Mouse (Mus musculus) embryonic fibroblast, embryonic 13.5 days (primary cell): ENCODE results near the gene Myom3. TPM values are rescaled to one million over a fixed set of nuclear protein-coding genes. Genes with fewer than 3 reads are reported as not detected.
A peak's percentile ranks its signal among the peaks of the same experiment; 100 is the strongest.

Experiments
- H3K27ac ChIP-seq: 2 replicates; pipeline ENCODE4 v1.5.1; 2012; ENCODE audit warnings: low read length, control low read depth, inconsistent platforms; ENCODE audit not compliant: insufficient read depth
- H3K4me1 ChIP-seq: 2 replicates; pipeline ENCODE4 v1.6.1; 2011; ENCODE audit warnings: low read length; ENCODE audit not compliant: control insufficient read depth, insufficient read depth
- H3K4me3 ChIP-seq: 2 replicates; pipeline ENCODE4 v1.5.1; 2011; ENCODE audit warnings: mild to moderate bottlenecking, control low read depth, low read length; ENCODE audit not compliant: insufficient read depth
- CTCF ChIP-seq: IDR thresholded peaks from 2 replicates; pipeline ENCODE4 v1.5.1; 2011; ENCODE audit warnings: mild to moderate bottlenecking, control low read depth, low read length, moderate library complexity, borderline replicate concordance; ENCODE audit not compliant: insufficient read depth
- POLR2A ChIP-seq: IDR thresholded peaks from 2 replicates; pipeline ENCODE4 v1.6.1; 2011; ENCODE audit warnings: low read depth, mild to moderate bottlenecking, control low read depth, low read length, moderate library complexity
- polyA plus RNA-seq: library from polyadenylated mRNA; stranded (reverse); fragments of >200 nt; gene quantifications from 2 replicates; pipeline ENCODE4 v1.2.4, GENCODE M21; 2011; ENCODE audit warnings: low read depth; ENCODE audit not compliant: missing spikeins, insufficient read length

The Myom3 gene
- polyA plus RNA-seq, 1 experiment, result not detected

- no peak for TF ChIP-seq POLR2A
- TF ChIP-seq CTCF, result no peak
- Histone ChIP-seq H3K4me1 (no peaks in the 10 kb centered on the region; the same call in 1 of the 2 replicates), H3K27ac (no peak overlapping the region), H3K4me3 (no peak overlapping the region)
Observed at GRCm38 (mm10) chr4:135851942-135852341, 92.4 kb downstream of the Myom3 start.

- Histone ChIP-seq H3K4me3 (no peak overlapping the region), H3K4me1 (no peaks in the 10 kb centered on the region; the same call in none of the 2 replicates), H3K27ac (no peak overlapping the region)
- TF ChIP-seq POLR2A (0 out of 2 replicates have a peak, but pooled peaks have one; percentile 4), CTCF (no peak)
Observed at GRCm38 (mm10) chr4:135853987-135854546, 94.6 kb downstream of the Myom3 start.

GRCm38 (mm10) chr4:135854630-135855029 lies 95.1 kb downstream of the Myom3 start:
- Histone ChIP-seq H3K4me3 (no peak overlapping the region), H3K27ac (no peak overlapping the region), H3K4me1 (peaks cover 2% of the 10 kb centered on the region)
- no peak; the same call in 1 of the 2 replicates for TF ChIP-seq POLR2A
- TF ChIP-seq CTCF, result no peak

GRCm38 (mm10) chr4:135855080-135855479 lies 95.6 kb downstream of the Myom3 start:
- peak overlapping the region; percentile 74 for H3K4me3 ChIP-seq
- H3K27ac ChIP-seq, result peak overlapping the region; percentile 95
- TF ChIP-seq POLR2A, result no peak
- no peak for TF ChIP-seq CTCF
- H3K4me1 ChIP-seq, result peaks cover 7% of the 10 kb centered on the region

GRCm38 (mm10) chr4:135855536-135856222 lies 96.2 kb downstream of the Myom3 start, which contains the start of gene Srsf10:
TSS of gene Srsf10 (plus strand) at chr4:135855747.
- Histone ChIP-seq H3K4me1 (peaks cover 7% of the 10 kb centered on the region), H3K27ac (peak within 1 kb of the TSS; percentile 95), H3K4me3 (peak within 1 kb of the TSS; percentile 95)
- TF ChIP-seq POLR2A, result peak; percentile 86
- no peak for TF ChIP-seq CTCF

GRCm38 (mm10) chr4:135856223-135857091 lies 96.9 kb downstream of the Myom3 start:
- TF ChIP-seq POLR2A (no peak), CTCF (no peak)
- Histone ChIP-seq H3K27ac (peak overlapping the region; percentile 95), H3K4me1 (peaks cover 11% of the 10 kb centered on the region), H3K4me3 (peak overlapping the region; percentile 95)

GRCm38 (mm10) chr4:135857597-135858186 lies 98.2 kb downstream of the Myom3 start:
- peaks cover 11% of the 10 kb centered on the region for H3K4me1 ChIP-seq
- H3K27ac ChIP-seq, result no peak overlapping the region

More at GRCm38 (mm10) chr4:135857597-135858186, 98.2 kb downstream of the Myom3 start:
- TF ChIP-seq CTCF (no peak), POLR2A (no peak)
- H3K4me3 ChIP-seq, result peak overlapping the region; percentile 90

Other genes with a start within 250 kb of the Myom3 start
- not detected in 2 replicates for gene Grhl3, start 186.1 kb upstream of the Myom3 start, polyA plus RNA-seq
- 0.25 and 0.27 TPM in 2 replicates for gene Ifnlr1, start 73.4 kb upstream of the Myom3 start, polyA plus RNA-seq
- gene Il22ra1, start 31.5 kb upstream of the Myom3 start, polyA plus RNA-seq, result not detected in 2 replicates
- gene Srsf10, start 96.0 kb downstream of the Myom3 start, polyA plus RNA-seq, result 177 and 193 TPM in 2 replicates
- 127 and 164 TPM in 2 replicates for gene Pnrc2, start 114.1 kb downstream of the Myom3 start, polyA plus RNA-seq
- gene Cnr2, start 135.7 kb downstream of the Myom3 start, polyA plus RNA-seq, result not detected in 2 replicates
- gene Fuca1, start 161.0 kb downstream of the Myom3 start, polyA plus RNA-seq, result 90.2 and 92.2 TPM in 2 replicates
- gene Hmgcl, start 186.7 kb downstream of the Myom3 start, polyA plus RNA-seq, result 19.5 and 24.1 TPM in 2 replicates
- 12.7 and 18.0 TPM in 2 replicates for gene Gale, start 204.0 kb downstream of the Myom3 start, polyA plus RNA-seq
- 31.6 and 35.5 TPM in 2 replicates for gene Lypla2, start 212.9 kb downstream of the Myom3 start, polyA plus RNA-seq
- 17.5 and 22.1 TPM in 2 replicates for gene Pithd1, start 227.5 kb downstream of the Myom3 start, polyA plus RNA-seq